Mouse (Mus musculus) CH12.LX (cell line): ENCODE results near the gene Pex3.

Experiments
- CHD2 ChIP-seq: IDR thresholded peaks from 2 replicates; pipeline ENCODE4 v1.6.1; 2011; ENCODE audit warnings: low read length, improper control_type of control experiment
- CTCF ChIP-seq, 2 experiments: IDR thresholded peaks in 1 of 2; conservative IDR thresholded peaks in 1 of 2; 2 replicates each; pipeline ENCODE4 v1.5.1; 2011 to 2012; ENCODE audit warnings: low read depth in 2 of 2, low read length in 2 of 2, improper control_type of control experiment in 1 of 2, inconsistent platforms in 1 of 2, mild to moderate bottlenecking in 1 of 2, moderate library complexity in 1 of 2
- GABPA ChIP-seq: IDR thresholded peaks from 2 replicates; pipeline ENCODE4 v1.6.1; 2012; ENCODE audit warnings: low read depth, low read length, improper control_type of control experiment, inconsistent platforms; ENCODE audit not compliant: insufficient replicate concordance
- MAZ ChIP-seq: IDR thresholded peaks from 2 replicates; pipeline ENCODE4 v1.6.1; 2012; ENCODE audit warnings: low read depth, mild to moderate bottlenecking, inconsistent platforms, low read length, improper control_type of control experiment, moderate library complexity
- MEF2A ChIP-seq: IDR thresholded peaks from 2 replicates; pipeline ENCODE4 v1.6.1; 2014; ENCODE audit warnings: low read depth, mild to moderate bottlenecking, inconsistent platforms, low read length, improper control_type of control experiment, borderline replicate concordance
- MXI1 ChIP-seq: IDR thresholded peaks from 2 replicates; pipeline ENCODE4 v1.6.1; 2011; ENCODE audit warnings: mild to moderate bottlenecking, low read depth, low read length, improper control_type of control experiment
- POLR2A ChIP-seq: IDR thresholded peaks from 2 replicates; pipeline ENCODE4 v1.6.1; 2011; ENCODE audit warnings: low read depth, mild to moderate bottlenecking, improper control_type of control experiment, low read length

- TF ChIP-seq CTCF (conservative IDR thresholded peaks at IDR 0.05 in 1 of 2, IDR thresholded peaks at IDR 0.05 in 1 of 2; ENCODE audit: low read depth in 2 of 2, low read length in 2 of 2) (no peak), MXI1 (no peak), GABPA (no peak), POLR2A (no peak), MEF2A (no peak), MAZ (no peak), CHD2 (no peak)
Observed at GRCm38 (mm10) chr10:13570697-13571538, 18.0 kb upstream of the Pex3 start.
